Mouse (Mus musculus) cerebellum, adult 2 months (tissue): ENCODE data around the gene Tom1. TPM values are rescaled to one million over a fixed set of nuclear protein-coding genes. Genes with fewer than 3 reads are reported as not detected.
A peak's percentile ranks its signal among the peaks of the same experiment; 100 is the strongest.

Experiments
- DNase-seq, 2 experiments: peaks; one replicate each; pipeline ENCODE4 v3.0.0; 2021
- H3K27ac ChIP-seq: fragments of 200-500 bp; 2 replicates; pipeline ENCODE4 v1.5.1; 2012; ENCODE audit warnings: low read length, control low read depth, inconsistent platforms; ENCODE audit not compliant: insufficient read depth
- H3K27me3 ChIP-seq: fragments of 200-500 bp; 2 replicates; pipeline ENCODE4 v1.6.1; 2012; ENCODE audit warnings: inconsistent platforms, mild to moderate bottlenecking, low read length, moderate library complexity; ENCODE audit not compliant: control insufficient read depth, insufficient read depth
- H3K4me1 ChIP-seq: fragments of 200-500 bp; 2 replicates; pipeline ENCODE4 v1.6.1; 2011; ENCODE audit warnings: low read length; ENCODE audit not compliant: control insufficient read depth, insufficient read depth
- H3K4me3 ChIP-seq: fragments of 200-500 bp; replicated peaks from 2 replicates; pipeline ENCODE3; 2011; ENCODE audit warnings: mild to moderate bottlenecking, low read depth, low read length, control low read depth; ENCODE audit not compliant: insufficient read depth
- CTCF ChIP-seq: fragments of 200-500 bp; IDR thresholded peaks from 2 replicates; pipeline ENCODE4 v1.5.1; 2011; ENCODE audit warnings: low read depth, mild to moderate bottlenecking, control low read depth, low read length, moderate library complexity, borderline replicate concordance; ENCODE audit not compliant: insufficient read depth
- POLR2A ChIP-seq: fragments of 200-500 bp; IDR thresholded peaks from 2 replicates; pipeline ENCODE4 v1.6.1; 2011; ENCODE audit warnings: low read length, control low read depth, borderline replicate concordance; ENCODE audit not compliant: insufficient read depth
- WGBS: fragments of 180-500 bp; shearing (Covaris S2); methylation state at CpG from one replicate; pipeline ENCODE4 v1.1.7; 2018; 5-methylcytosine and 5-hydroxymethylcytosine counted together
- polyA plus RNA-seq: library from polyadenylated mRNA; depleted of rRNA; stranded (reverse); fragments of >200 nt; gene quantifications from 2 replicates; pipeline ENCODE4 v1.2.3, GENCODE M21; 2012

Tom1 gene
- polyA plus RNA-seq, 1 experiment = 51.8 TPM

DNA sequence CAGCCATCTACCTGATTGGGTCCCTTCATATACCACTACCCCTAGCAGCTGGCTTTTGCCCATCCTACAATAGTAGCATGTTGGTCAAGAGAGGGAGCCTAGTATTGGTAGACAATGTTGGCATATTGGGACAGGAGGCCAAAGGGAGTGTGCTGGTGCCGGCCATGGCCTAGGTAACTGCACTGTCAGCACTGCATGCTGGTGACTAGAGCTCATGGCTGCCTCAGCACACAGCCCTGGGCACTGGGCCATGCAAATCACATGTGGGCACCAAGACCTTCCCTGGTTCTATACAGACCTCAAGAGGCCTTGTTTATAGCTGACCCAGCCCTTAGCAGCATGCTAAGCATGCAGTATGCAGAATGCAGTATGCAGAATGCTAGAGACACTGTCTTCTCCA, 36.8 kb downstream of the Tom1 start:
- TF ChIP-seq POLR2A (no peak), CTCF (no peak)

DNA sequence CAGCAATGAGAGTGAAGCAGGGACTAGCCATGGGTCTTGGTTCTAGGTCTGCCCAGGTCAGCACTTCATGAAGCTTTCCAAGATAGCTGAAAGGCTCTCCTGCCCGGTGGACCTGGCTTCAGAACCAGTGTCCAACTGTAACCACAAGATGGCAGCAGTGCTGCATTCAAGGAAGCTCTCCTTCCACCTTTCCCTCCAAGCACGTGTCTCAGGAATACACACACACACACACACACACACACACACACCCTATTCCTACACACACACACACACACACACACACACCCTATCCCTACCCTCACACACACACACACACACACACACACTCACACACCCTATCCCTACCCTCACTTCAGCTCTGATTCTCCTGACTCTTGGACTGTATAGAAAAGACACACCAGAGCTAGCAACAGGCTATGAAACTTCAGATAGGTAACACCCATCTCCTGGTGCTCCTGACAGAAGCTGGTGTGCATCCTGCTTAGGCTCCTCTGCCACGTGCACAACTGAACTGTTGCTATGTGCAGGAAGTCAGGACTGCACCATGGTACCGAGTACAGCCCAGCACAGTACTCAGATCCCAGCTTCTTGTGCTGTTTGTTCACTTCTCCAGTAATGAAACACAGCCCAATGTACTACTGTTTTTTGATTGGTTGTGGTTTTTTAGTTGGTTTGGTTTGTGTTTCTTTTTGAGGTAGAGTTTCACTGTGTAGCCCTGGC, 38.3 kb downstream of the Tom1 start:
- Histone ChIP-seq H3K4me1 (no peaks in the 10 kb centered on the region), H3K4me3 (no peak overlapping the region), H3K27me3 (no peaks in the 10 kb centered on the region), H3K27ac (no peak overlapping the region)
- WGBS = 29% methylated on average over 4 of the region's 4 CpGs
- TF ChIP-seq CTCF (peak; percentile 98), POLR2A (no peak)
- DNase-seq = peak; percentile 76 to 82

More for the DNA sequence above, 36.8 kb downstream of the Tom1 start:
- Histone ChIP-seq H3K27me3 (no peaks in the 10 kb centered on the region), H3K4me3 (no peak overlapping the region), H3K27ac (no peak overlapping the region), H3K4me1 (no peaks in the 10 kb centered on the region)
- DNase-seq = no peak
- 71% methylated on average over 1 of the region's 1 CpGs for WGBS

DNA sequence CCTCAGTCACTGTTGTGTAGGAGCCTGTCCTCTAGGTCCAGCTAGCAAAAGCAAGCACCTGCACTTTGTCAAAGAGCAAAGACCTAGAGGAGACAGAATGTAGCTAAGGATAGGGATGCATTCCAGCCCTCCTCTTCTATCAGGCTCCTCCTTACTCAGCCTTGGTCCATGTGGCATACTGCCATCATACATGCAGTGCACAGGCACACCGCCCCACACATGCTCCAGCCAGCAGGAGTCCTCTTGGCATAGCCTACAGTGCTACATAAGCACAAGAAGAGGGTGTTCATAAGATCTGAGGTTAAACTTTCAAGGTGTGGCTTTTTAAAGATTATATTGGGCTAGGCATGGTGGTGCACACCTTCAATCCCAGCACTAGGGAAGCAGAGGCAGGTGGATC, 41.4 kb downstream of the Tom1 start:
- no peak overlapping the region for H3K4me3 ChIP-seq
- 7% methylated on average over 1 of the region's 1 CpGs for WGBS
- no peak overlapping the region for H3K27ac ChIP-seq
- no peaks in the 10 kb centered on the region for H3K4me1 ChIP-seq
- no peak for DNase-seq
- TF ChIP-seq POLR2A = no peak
- no peak for TF ChIP-seq CTCF
- no peaks in the 10 kb centered on the region for H3K27me3 ChIP-seq

DNA sequence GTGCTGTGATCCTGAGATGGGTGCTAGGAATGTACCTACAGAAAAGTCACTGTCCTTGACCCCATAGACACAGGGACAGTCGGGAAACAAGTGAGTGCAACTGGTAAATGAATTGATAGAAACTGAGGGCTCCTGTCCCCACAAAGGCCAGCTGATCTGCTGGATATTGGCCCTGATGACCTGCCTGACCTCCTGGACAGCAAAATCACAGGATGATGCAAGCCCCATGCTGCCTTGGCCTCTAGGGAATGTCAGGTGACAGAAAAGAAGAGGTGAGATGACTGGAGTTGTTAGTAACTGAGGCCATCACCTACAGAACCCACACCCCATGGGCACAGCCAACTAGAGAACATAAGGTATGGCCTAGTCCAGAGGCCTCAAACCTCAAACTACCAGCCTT, 44.7 kb downstream of the Tom1 start:
- no peak for TF ChIP-seq POLR2A
- TF ChIP-seq CTCF = no peak

DNA sequence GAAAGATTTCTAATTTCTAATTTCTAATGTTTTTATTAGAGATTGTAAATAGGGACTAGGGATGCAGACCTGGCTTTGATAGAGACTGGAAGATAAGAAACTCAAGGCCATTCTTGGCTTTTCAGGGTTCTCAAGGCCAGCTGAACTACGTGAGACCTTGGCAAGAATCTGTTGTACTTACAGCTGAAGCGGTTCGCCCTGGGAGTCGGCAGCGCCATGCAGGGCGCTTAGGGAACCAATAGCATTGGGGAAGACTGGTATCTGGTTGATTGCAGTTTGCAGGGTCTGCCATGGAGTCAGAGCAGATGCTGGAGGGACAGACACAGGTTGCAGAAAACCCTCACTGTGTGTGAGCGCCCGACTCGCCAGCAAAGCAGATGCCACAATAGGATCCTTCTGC, 45.3 kb downstream of the Tom1 start:
- Histone ChIP-seq H3K4me1 (no peaks in the 10 kb centered on the region), H3K27ac (no peak overlapping the region), H3K4me3 (no peak overlapping the region), H3K27me3 (no peaks in the 10 kb centered on the region)
- WGBS = 91% methylated on average over 9 of the region's 9 CpGs
- no peak for TF ChIP-seq POLR2A
- no peak for DNase-seq

More for the DNA sequence above, 44.7 kb downstream of the Tom1 start:
- 91% methylated on average over 1 of the region's 1 CpGs for WGBS
- H3K4me1 ChIP-seq = no peaks in the 10 kb centered on the region
- no peak for DNase-seq
- no peaks in the 10 kb centered on the region for H3K27me3 ChIP-seq
- no peak overlapping the region for H3K4me3 ChIP-seq
- H3K27ac ChIP-seq = no peak overlapping the region

DNA sequence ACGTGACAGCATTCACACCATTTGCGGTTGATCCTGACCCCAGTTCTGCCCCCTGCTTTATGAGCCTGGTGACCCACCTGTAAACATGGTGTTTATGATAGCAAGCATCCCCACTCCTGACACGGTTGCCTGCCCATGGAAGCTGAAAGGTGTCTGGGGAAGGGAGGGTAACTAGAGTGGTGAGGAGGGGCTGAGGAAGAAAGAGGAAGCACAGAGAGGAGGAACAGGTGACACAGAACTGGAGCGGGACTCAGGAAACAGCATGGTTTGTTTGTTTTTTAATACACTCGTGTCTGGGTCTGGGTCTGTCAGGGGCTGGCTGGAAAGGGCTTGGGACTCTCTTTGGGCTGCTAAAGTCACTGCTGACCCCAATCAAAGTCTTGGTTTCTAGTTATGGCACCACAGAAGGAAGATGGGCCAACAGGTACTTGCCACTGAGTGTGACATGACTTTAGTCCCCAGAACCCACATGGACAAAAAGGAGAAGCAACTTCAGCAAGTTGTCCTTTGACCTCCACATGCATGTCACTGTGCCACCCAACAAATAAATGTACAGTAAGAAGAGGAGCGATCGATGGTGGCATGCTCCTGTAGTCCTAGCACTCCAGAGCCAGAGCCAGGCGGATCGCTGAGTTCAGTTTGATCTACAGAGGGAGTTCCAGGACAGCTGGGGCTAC, 48.0 kb downstream of the Tom1 start:
- TF ChIP-seq POLR2A = no peak
- TF ChIP-seq CTCF = no peak
- no peak overlapping the region for H3K4me3 ChIP-seq
- 84% methylated on average over 9 of the region's 9 CpGs for WGBS
- no peaks in the 10 kb centered on the region for H3K4me1 ChIP-seq
- H3K27ac ChIP-seq = no peak overlapping the region
- no peak for DNase-seq
- H3K27me3 ChIP-seq = no peaks in the 10 kb centered on the region

DNA sequence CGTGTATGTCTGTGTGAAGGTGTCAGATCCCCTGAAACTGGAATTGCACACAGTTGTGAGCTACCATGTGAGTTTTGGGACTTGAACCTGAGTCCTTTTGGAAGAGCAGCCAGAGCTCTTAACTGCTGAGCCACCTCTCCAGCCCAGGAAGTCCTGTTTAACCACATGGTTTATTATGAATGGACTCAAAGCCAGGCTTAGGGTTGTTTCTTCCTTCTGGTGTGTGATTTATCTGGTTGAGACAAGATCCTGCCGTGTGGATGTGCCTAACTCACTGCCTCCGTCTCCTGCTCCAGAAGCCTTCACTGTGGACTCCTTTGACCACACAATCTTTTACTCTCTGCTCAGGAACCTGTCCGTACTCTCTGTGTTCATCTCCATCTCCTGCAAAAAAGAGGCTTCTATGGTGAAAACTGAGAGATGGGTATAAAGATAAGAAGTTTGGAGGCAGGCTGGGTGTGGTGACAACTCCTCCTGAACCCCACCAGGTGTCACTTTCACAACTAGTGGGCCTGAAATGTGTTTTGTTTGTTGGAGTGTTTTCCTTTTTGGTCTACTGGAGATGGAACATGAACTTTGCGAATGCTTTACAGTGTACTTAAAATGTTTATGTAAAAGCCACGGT, 48.8 kb downstream of the Tom1 start:
- H3K27ac ChIP-seq = no peak overlapping the region
- no peak for DNase-seq
- no peaks in the 10 kb centered on the region for H3K4me1 ChIP-seq
- no peak overlapping the region for H3K4me3 ChIP-seq
- H3K27me3 ChIP-seq = no peaks in the 10 kb centered on the region
- TF ChIP-seq CTCF (no peak), POLR2A (no peak)
- 85% methylated on average over 6 of the region's 6 CpGs for WGBS

DNA sequence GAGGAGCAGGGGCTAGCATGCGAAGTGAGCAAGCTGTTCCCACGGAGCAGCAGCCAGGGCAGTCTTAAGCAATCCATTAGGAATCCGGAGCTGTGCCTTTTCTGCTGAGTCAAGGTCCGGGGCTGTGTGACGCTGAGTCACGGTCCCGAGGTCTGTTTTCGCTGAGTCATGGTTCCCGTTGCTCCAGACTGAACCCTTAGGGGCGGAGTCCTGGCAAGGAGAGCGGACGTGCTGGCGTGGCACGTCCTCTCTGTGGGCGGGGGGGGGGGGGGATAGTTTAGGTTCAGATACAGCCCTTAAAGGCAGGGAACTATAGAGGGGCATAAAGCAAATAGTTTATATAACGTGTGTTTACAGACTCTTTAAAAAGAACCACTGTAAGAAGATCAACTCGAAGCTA, 50.3 kb downstream of the Tom1 start:
- peak overlapping the region; percentile 49 for H3K4me3 ChIP-seq
- 3% methylated on average over 17 of the region's 17 CpGs for WGBS
- H3K27me3 ChIP-seq = no peaks in the 10 kb centered on the region
- TF ChIP-seq CTCF (no peak), POLR2A (no peak)
- no peaks in the 10 kb centered on the region for H3K4me1 ChIP-seq
- peak; percentile 62 to 76 for DNase-seq
- no peak overlapping the region for H3K27ac ChIP-seq
